Mouse (Mus musculus) layer of hippocampus, adult 9-11 months (tissue): Measurements from ENCODE around the gene Inmt.
"Not testable (repeated sequence)": the region's sequence is repeated elsewhere in the genome, so short reads cannot be mapped to it uniquely, and the experiment has no call there.

Experiments
- DNase-seq: peaks from one replicate; pipeline ENCODE4 v3.0.0; 2022

Inmt gene

GRCm38 (mm10) chr6:55174741-55175181 is at the start of gene Inmt:
TSS of gene Inmt (minus strand) at chr6:55175043.
- DNase-seq, result no peak

- DNase-seq, result no peak
Measured at GRCm38 (mm10) chr6:55223986-55224385, 49.1 kb upstream of the Inmt start.

- DNase-seq, result no peak
Measured at GRCm38 (mm10) chr6:55218232-55218631, 43.4 kb upstream of the Inmt start.

DNA sequence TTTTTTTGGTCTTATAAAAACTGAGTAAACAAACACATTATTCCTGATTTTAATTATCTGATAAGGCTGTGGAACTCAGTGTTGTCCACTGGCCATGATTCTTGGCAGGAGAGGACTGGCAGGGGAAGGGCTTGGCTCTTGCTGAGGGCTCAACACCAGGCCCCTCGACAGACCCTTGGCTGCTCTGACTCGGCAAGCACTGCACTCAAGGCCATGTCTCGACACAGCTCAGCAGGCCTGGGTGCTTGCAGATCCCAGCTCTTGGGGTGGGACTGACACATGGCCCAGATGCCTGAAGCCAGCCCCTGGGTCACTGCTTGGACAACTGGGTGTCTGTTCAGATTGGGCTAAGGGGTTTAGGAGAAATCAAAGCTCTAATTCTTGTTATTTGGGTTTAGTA is 39.7 kb upstream of the Inmt start:
- DNase-seq, result no peak

- DNase-seq, result no peak
Measured at GRCm38 (mm10) chr6:55210423-55211365, 35.9 kb upstream of the Inmt start.

DNA sequence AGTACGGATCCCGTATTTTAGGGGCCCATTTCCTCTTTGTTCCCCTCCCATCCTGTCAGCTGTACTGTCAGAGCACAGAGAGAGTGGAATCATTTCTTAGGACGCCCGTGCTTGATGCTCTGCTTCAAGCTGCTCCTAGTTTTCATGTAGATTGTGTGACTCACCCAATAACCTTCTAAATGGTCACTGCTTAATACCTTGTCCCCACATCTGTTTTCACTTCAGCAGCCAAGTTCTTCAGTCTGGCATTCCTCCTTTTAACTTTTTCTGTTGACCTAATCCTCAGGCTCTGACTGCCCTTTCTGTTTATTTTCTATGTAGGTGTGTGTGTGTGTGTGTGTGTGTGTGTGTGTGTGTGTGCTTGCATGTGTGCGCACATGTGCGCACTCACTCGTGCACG is 32.9 kb upstream of the Inmt start:
- no peak for DNase-seq

GRCm38 (mm10) chr6:55203931-55204330 is 29.1 kb upstream of the Inmt start:
- DNase-seq, result no peak

GRCm38 (mm10) chr6:55202913-55203910 is 28.4 kb upstream of the Inmt start, which contains the start of gene Mindy4:
TSS of gene Mindy4 (plus strand) at chr6:55203383.
- peak; percentile 93 for DNase-seq

GRCm38 (mm10) chr6:55199047-55199446 is 24.2 kb upstream of the Inmt start:
- DNase-seq, result no peak

DNA sequence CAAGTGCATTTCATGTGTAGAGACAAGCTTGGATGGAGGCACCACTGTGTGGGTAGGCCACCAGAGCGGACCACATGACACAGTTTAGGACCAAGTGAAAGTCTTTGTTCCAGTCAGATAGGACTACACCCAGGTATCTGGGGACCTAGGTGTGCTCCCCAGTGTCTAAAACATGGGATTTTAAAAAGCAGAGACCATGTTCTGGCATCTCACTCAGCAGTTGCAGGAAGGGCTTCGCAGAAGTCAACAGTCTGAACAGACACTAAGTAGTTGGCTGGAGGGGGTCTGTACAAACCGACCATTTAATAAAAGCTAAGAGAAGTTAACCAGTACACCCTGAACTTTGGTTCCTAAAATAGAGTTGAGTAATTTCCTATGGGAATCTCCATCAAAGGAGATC is 18.3 kb upstream of the Inmt start:
- DNase-seq, result no peak

- DNase-seq, result no peak
Measured at GRCm38 (mm10) chr6:55191537-55191936, 16.7 kb upstream of the Inmt start.

GRCm38 (mm10) chr6:55189406-55189805 is 14.6 kb upstream of the Inmt start:
- no peak for DNase-seq

DNA sequence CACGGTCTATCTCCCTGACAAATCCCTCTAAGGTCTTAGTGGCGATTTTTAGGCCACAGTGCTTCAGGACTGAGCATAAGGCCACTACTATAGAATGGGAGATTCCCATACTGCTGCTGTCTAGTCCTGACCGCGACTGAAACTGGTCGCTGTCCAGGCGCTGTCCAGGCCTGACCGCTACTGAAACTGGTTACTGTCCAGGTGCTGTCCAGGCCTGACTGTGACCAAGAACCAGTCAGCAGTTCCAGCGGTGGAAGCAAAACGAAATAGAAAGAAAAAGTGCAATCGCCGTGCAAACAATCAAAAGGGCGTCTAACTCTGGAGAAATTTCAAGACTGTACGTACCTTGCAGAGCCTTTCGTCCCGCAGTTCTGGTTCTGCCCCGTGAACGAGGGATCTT is 13.0 kb upstream of the Inmt start:
- not testable (repeated sequence) for DNase-seq

GRCm38 (mm10) chr6:55182655-55183430 is 8.0 kb upstream of the Inmt start:
- DNase-seq, result no peak

DNA sequence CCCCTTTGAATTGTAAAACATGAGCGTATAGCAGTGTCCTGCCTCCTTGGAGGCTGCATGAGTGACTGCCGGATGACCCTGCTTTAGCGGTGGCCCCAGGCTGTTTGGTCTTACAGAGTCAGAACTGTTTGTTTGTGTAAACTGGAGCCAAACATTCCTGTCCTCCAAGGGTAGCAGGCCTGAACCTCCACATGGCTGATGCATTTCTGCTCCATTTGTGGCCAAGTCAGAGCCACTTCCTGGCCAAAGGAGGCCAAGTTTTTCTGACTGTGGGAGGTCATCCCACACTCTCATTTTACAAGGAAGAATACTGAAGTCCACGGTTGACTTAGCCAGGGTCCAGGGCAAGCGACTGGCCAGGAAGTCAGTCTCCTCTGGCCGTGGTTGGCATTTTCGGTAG is 4.7 kb upstream of the Inmt start:
- DNase-seq, result no peak

- DNase-seq, result no peak
Measured at GRCm38 (mm10) chr6:55177060-55177732, 2.4 kb upstream of the Inmt start.

DNA sequence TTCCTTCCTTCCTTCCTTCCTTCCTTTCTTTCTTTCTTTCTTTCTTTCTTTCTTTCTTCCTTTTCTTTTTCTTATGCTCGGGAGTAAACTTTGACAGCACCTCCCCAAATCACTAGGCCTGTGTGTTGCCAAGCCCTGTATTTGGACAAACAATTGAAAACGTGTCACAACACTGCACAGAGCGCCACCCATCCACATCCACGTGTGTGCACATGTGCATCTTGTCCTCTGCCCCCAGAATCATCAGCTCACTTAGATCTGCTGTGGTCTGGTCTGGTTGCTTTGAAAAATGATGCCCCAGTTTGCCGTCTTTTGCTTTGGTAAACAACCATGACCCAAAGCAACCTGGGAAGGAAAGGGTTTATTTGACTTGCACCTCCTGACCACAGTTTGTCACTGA is 1.0 kb upstream of the Inmt start:
- no peak for DNase-seq

DNA sequence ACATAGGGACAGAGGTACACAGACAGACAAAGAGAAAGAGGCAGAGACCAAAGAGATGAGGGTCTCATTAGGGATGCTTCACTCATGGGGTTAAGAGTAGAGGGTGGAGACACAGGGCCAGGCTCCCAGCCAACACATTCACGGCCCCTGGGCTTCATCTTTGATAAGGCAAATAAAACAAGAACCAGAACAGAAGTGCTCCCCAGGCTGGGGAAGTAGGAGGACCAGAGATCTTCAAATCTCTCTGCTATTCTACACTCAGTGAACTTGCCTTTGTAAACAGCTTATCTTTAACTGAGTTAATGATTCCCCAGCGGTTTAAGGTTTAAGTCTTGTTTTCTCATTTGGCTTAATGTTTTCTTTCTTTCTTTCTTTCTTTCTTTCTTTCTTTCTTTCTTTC is 613 bp upstream of the Inmt start:
- DNase-seq, result no peak

- no peak for DNase-seq
Measured at GRCm38 (mm10) chr6:55173941-55174349, 898 bp downstream of the Inmt start.

- no peak for DNase-seq
Measured at GRCm38 (mm10) chr6:55173171-55173570, 1.7 kb downstream of the Inmt start.

DNA sequence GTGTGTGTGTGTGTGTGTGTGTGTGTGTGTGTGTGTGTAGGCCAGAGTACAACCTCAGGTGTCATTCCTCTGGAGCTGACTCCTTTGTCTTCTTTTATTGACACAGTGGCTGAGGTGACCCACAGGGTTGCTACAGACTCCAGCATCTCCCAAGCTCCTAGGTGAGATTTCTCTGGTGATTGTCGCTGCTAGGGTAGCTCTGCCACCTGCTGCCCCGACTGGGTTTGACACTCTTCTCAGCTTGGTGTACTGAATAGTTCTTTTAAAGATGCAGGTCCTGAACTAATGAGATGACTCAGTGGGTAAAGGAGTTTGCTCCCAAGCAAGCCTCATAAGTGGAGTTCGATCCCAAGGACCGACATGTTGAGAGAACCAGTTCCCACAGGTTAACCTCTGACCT is 3.2 kb downstream of the Inmt start:
- DNase-seq, result no peak

DNA sequence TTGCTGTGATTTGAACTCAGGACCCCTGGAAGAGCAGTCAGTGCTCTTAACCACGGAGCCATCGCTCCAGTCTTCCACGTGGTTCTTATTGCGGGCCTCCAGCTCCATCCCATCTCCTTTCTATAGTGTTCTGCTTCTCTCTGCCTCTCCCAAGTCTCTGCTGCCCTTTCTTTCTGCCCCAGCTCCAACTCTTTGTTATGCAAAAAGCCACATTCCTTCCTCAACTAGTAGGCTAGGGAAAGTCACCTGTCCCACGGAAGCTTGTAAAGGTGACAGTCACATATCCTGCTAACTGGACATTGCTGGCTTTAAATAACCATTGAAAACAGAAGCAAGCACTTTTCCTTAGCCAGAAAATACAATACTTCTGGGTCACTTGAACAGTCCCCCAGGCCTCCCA is 5.0 kb downstream of the Inmt start:
- no peak for DNase-seq
